Mouse (Mus musculus): ENCODE results near the gene Tmc6.

DNA sequence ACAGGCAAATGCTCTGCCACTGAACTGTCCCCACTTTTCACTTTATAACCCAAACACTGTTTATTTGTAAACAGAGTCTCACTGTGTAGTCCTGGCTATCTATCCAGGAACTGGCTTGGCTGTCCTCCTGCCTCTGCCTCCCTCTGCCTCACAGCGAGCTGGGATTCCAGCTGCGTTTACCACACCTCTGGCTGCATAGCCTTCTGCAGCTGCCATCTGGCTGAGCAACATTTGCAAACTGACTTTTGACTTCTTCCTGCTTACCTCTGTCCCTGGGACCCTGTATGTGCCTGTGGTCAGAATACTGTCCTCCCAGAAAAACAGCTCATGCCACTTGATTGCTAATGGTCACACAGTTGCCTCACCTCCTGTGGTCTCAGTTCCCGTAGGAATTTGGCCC, 45.4 kb upstream of the Tmc6 start:
- TF ChIP-seq CTCF (IDR thresholded peaks at IDR 0.05; ENCODE audit: low read depth, low read length) (no peak), POLR2A (IDR thresholded peaks at IDR 0.05; ENCODE audit: borderline replicate concordance, low read depth, low read length) (no peak)
